Mouse (Mus musculus) erythroblast, embryonic 14.5 days (primary cell): ENCODE results near the gene Gm5868. TPM values are rescaled to one million over a fixed set of nuclear protein-coding genes. Genes with fewer than 3 reads are reported as not detected.
"Not testable (repeated sequence)": the region's sequence is repeated elsewhere in the genome, so short reads cannot be mapped to it uniquely, and the experiment has no call there.

Experiments used
- H3K27me3 ChIP-seq: 2 replicates; pipeline ENCODE4 v1.6.1; 2012; ENCODE audit warnings: inconsistent platforms; ENCODE audit not compliant: control insufficient read depth
- H3K36me3 ChIP-seq: 2 replicates; pipeline ENCODE4 v1.6.1; 2012; ENCODE audit warnings: mild to moderate bottlenecking, inconsistent platforms; ENCODE audit not compliant: control insufficient read depth
- H3K4me1 ChIP-seq: 2 replicates; pipeline ENCODE4 v1.6.1; 2012; ENCODE audit warnings: inconsistent platforms; ENCODE audit not compliant: control insufficient read depth
- H3K4me3 ChIP-seq: replicated peaks from 2 replicates; pipeline ENCODE3; 2012; ENCODE audit warnings: moderate library complexity, mild to moderate bottlenecking, inconsistent platforms
- H3K9me3 ChIP-seq: 2 replicates; pipeline ENCODE4 v1.6.1; 2012; ENCODE audit warnings: low read length, inconsistent platforms, mixed read lengths; ENCODE audit not compliant: control insufficient read depth
- GATA1 ChIP-seq: IDR thresholded peaks from 2 replicates; pipeline ENCODE4 v1.6.1; 2012; ENCODE audit warnings: low read length, inconsistent platforms, mixed read lengths
- TAL1 ChIP-seq: IDR thresholded peaks from 3 replicates; pipeline ENCODE4 v1.6.1; 2012; ENCODE audit warnings: low read length, inconsistent platforms, mixed read lengths
- polyA plus RNA-seq: library from polyadenylated mRNA; stranded (reverse); fragments of >175 nt; gene quantifications from 2 replicates; pipeline ENCODE4 v1.2.3, GENCODE M21; 2012

The Gm5868 gene
- polyA plus RNA-seq, 1 experiment = not detected

DNA sequence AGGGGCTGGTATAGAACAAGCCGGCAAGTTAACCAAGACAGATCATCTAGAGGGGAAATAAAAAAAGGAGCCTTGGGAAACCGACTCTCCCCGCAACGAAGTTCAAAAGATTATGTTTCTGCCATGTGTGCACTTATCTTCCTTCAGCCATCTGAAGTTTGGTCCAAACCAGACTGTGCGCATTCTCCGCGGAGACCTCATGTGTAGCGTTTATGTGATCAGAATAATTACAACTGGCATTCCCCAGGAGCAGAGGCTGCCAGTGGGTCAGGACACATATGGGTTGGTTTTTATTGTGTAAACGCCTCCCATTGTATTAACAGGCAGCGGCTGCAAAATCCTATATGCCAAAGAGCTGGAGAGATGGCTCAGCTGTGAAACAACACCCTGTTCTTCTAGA, 7.8 kb downstream of the Gm5868 start:
- H3K36me3 ChIP-seq, H3K4me3 ChIP-seq, H3K4me1 ChIP-seq, H3K9me3 ChIP-seq: not testable (repeated sequence)
- H3K27me3 ChIP-seq = peaks cover 29% of the 10 kb centered on the region

DNA sequence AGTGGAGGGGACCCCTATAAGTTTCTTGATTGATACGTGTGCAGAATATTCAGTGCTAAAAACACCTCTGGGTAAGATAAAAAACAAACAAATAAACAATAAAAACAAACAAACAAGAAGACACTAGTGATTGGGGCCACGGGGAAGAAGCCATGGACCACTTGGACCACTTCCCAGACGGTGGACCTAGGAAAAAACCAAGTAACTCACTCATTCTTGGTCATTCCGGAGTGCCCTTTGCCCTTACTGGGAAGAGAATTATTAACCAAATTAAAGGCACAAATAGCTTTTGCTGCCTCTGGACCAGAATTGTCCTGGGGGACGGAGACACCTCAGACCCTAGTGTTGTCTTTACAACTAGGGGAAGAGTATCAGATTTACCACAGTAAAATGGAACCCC, 21.7 kb downstream of the Gm5868 start:
- TF ChIP-seq GATA1 (no peak), TAL1 (no peak)
- Histone ChIP-seq H3K27me3 (no peaks in the 10 kb centered on the region), H3K36me3 (no peaks in the 10 kb centered on the region), H3K9me3 (peaks cover 64% of the 10 kb centered on the region), H3K4me1 (peaks cover 5% of the 10 kb centered on the region), H3K4me3 (no peak overlapping the region)

DNA sequence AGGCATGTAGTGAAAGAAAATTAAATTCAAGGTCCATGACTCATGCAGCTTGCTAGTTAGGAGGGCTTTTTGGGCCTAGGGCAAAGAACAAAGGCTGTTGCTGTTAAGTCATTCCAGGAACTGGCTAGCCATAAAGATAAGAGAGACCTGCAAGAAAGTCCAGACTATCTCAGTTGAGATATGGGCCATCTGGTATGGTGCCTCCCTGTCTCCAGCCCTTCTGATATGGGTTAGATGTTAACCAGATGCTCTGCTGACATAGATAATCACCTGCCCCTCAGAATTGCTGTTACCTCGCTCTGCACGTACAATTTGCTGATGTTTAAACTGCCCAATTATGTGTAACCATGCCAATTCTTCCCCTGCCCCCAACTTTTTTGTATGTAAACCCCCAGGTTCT, 24.2 kb downstream of the Gm5868 start:
- H3K4me3 ChIP-seq, H3K27me3 ChIP-seq, H3K36me3 ChIP-seq: not testable (repeated sequence)
- Histone ChIP-seq H3K4me1 (peaks cover 19% of the 10 kb centered on the region), H3K9me3 (peaks cover 44% of the 10 kb centered on the region)

DNA sequence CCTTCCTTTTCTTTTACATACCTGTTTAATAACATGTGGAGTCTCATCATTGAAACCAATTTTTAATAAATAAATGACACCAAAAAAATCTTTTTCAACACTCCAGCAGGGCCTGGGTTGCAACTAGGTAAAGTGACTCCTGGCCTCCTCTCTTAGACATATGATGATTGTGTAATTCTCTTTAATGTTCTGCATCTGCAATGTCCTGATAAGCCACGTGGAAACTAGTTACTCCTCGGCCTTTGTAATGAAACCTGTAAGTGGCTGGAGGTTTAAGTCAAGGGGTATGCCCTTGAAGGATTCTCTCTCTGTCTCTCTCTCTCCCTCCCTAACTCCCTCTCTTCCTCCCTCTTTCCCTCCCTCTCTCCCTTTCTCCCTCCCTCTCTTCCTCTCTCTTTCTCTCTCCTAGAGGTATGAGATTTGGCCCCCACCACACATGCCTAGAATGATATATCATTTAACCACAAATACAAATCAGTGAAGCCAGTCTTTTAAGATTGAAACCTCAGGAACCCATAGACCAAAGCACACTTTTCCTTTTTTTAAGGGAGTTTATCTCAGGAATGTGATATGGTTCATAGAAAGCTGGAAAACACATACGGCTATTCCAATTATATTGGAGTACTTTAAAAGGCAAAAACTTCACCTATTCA, 26.2 kb downstream of the Gm5868 start:
- Histone ChIP-seq H3K27me3 (no peaks in the 10 kb centered on the region), H3K36me3 (peaks cover under 1% of the 10 kb centered on the region), H3K4me1 (peaks cover 20% of the 10 kb centered on the region), H3K9me3 (peaks cover 27% of the 10 kb centered on the region), H3K4me3 (no peak overlapping the region)
- TF ChIP-seq TAL1 (no peak), GATA1 (no peak)

DNA sequence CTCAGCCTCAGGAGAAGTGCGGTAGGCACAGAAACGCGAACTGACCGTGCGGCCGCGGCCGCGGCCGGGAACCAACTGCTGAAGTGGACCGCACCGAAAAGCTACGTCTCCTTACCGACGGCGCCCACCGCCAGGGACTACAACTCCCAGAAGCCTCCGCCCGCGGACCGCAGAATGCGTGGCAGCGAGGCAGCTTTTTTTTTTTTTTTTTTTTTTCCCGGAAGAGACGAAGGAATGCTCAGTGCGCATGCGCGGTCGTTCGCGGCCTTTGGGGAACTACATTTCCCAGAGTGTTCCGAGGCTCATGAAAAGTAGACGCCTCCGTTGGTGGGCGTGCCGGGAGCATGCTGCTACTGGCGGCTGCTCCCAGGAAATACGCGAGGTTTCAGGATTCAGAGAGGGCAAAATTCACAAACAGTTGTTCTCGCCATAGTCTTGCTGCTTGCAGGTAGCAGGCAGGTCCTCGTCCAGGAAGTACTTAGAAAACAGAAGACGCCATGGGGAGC, 27.8 kb downstream of the Gm5868 start, which contains the start of gene Nfxl1:
TSS of gene Nfxl1 (minus strand) at position 141 of the 506 bp plus-strand sequence.
- Histone ChIP-seq H3K4me1 (peaks cover 20% of the 10 kb centered on the region), H3K27me3 (no peaks in the 10 kb centered on the region), H3K36me3 (peaks cover 10% of the 10 kb centered on the region), H3K4me3 (peak within 1 kb of the TSS; percentile 97), H3K9me3 (peaks cover 18% of the 10 kb centered on the region)
- TF ChIP-seq GATA1 (no peak), TAL1 (no peak)

DNA sequence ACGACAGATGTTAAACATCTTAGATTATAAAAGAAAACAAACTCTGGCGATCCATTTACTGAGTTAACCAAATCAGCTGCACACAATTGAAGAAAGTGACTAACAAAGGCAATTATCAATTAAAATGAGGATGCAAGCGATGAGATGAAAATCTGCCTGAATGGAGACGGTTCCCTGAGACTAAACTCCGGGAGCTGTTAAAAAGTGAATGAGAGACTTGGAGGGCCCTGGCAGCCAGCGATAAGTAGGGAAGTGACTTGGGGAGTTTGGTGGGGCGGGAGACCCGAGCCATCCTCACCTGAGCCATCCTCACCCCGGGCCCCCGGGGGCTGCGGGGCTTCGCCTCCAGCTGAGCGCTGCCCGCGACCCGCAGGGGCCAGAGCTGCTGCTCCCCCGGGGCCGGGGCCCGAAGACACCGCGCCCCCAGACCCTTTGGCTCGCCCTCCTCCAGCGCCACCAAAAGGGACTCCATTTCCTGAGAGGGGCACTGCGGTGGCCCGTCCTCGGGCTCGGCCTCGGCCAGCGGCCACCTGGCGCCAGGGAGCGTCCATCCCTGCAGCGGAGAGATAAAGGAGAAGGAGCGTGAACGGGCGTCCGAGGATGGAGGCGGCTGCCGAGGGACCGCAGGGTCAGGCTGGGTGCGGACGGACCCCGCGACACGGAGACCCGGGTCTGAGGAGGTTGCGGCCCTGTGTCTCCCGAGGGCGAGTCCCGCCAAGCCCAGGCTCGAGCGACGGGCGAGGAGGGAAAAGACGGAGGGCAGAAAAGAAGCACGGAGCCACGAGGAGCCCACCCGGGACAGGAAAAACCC, 28.4 kb downstream of the Gm5868 start:
- peaks cover 14% of the 10 kb centered on the region for H3K36me3 ChIP-seq
- H3K4me1 ChIP-seq = peaks cover 20% of the 10 kb centered on the region
- H3K9me3 ChIP-seq = peaks cover 12% of the 10 kb centered on the region
- peak overlapping the region; percentile 97 for H3K4me3 ChIP-seq
- peak; percentile 44; the same call in 2 of the 3 replicates for TF ChIP-seq TAL1
- no peak for TF ChIP-seq GATA1
- H3K27me3 ChIP-seq = no peaks in the 10 kb centered on the region

DNA sequence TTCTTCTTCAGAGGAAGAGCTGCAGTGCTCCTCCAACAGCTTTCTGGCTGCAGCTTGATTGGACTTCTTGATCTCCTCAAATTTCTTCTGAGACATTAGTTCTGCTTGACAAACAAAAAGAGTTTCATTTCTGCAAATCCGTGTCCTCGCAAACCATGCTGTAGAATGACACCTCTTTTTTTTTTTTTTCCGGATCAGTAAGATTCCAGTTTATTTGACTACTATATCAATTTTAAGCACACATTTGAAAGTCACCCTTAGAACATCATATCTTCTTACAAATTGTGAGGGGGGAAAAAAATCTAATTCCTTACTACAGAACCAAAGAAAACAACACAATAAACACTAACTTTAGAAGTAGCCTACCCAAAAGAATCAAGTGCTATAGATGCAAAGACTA, 31.1 kb downstream of the Gm5868 start:
- Histone ChIP-seq H3K4me3 (no peak overlapping the region), H3K36me3 (peaks cover 31% of the 10 kb centered on the region), H3K4me1 (peaks cover 20% of the 10 kb centered on the region), H3K9me3 (no peaks in the 10 kb centered on the region), H3K27me3 (no peaks in the 10 kb centered on the region)
- TF ChIP-seq GATA1 = no peak
- TF ChIP-seq TAL1 = no peak

DNA sequence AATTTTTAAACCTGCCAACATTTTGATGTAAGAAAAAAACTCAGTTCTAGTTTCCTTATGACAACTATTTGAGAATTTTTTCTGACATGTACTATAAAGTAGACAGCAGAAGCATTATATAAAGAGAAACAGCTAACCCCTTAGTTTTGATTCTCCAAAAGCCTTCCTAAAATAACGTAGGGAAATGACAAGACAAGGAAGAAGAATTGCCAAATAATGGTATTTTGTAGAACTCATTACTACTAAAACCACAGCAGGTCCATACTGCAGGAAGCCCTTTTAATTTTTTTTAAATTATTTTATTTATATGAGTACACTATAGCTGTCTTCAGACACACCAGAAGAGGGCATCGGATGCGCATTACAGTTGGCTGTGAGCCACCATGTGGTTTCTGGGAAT, 36.1 kb downstream of the Gm5868 start:
- TF ChIP-seq TAL1 = no peak
- no peak for TF ChIP-seq GATA1
- Histone ChIP-seq H3K4me3 (no peak overlapping the region), H3K36me3 (peaks cover 41% of the 10 kb centered on the region), H3K9me3 (no peaks in the 10 kb centered on the region), H3K27me3 (no peaks in the 10 kb centered on the region), H3K4me1 (no peaks in the 10 kb centered on the region)

Other genes with a start within 250 kb of the Gm5868 start
- gene Corin, start 83.1 kb downstream of the Gm5868 start, polyA plus RNA-seq = not detected in 2 replicates
- gene Nfxl1, start 27.9 kb downstream of the Gm5868 start, polyA plus RNA-seq = 0.16 and 0.24 TPM in 2 replicates
- gene Zar1, start 6.3 kb downstream of the Gm5868 start, polyA plus RNA-seq = not detected in 2 replicates
- not detected in 2 replicates for gene Cnga1, start 56.7 kb upstream of the Gm5868 start, polyA plus RNA-seq
- gene Nipal1, start 60.2 kb upstream of the Gm5868 start, polyA plus RNA-seq = 0.01 TPM in 1 of 2 replicates, not detected in the other
- gene Txk, start 165.2 kb upstream of the Gm5868 start, polyA plus RNA-seq = not detected in 2 replicates